Mouse (Mus musculus) spleen, adult 2 months (tissue): ENCODE data around the gene Mettl7a2.

Experiments
- CTCF ChIP-seq: fragments of 200-500 bp; IDR thresholded peaks from 2 replicates; pipeline ENCODE4 v1.5.1; 2011; ENCODE audit warnings: mild to moderate bottlenecking, inconsistent platforms; ENCODE audit not compliant: insufficient read depth, insufficient read length, insufficient replicate concordance; ENCODE audit errors: extremely low read depth
- POLR2A ChIP-seq: fragments of 200-500 bp; IDR thresholded peaks from 2 replicates; pipeline ENCODE4 v1.6.1; 2011; ENCODE audit warnings: low read depth, low read length, inconsistent platforms

DNA sequence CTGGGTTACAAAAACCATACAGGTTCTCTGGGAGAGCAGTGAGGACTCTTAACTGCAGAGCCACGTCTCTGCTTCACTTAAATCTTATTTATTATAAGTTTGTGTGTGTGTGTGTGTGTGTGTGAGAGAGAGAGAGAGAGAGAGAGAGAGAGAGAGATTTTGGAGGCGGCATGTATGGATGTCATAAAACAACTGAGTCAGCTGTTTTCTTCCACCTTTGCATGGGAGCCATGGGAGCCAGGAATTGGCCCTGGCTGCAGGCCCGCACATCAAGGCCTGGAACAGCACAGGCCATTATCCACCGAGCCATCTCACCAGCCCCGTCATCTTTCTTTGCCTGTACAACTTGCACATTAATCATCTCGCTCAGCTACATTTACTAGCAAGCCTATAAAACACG, 14.1 kb downstream of the Mettl7a2 start:
- TF ChIP-seq CTCF, result no peak
- no peak for TF ChIP-seq POLR2A
